Mouse (Mus musculus): Measurements from ENCODE around the gene Fam126a. TPM values are rescaled to one million over a fixed set of nuclear protein-coding genes. Genes with fewer than 3 reads are reported as not detected.

Gene Fam126a
- polyA plus RNA-seq, 1 experiment from 2014 or later: 49.9 TPM

DNA sequence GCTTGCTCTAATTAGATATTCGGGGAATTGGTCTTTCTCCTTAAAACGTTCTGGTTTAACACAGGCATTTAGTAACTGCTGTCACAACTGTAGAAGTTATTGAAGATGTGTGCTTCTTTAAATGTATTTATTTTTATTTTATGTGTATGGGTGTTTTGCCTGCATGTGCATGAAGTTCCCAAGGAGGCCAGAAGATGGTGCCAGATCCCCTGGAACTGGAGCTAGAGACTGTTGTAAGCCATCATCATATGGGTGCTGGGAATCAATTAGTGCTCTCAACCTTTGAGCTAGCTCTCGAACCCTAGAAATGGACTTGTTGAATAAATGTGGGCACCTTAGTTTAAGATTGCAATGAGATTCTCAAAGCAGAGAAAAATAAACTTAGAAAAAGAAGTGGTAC is 27.1 kb upstream of the Fam126a start:
- 78% methylated on average over 3 of the region's 3 CpGs for WGBS

DNA sequence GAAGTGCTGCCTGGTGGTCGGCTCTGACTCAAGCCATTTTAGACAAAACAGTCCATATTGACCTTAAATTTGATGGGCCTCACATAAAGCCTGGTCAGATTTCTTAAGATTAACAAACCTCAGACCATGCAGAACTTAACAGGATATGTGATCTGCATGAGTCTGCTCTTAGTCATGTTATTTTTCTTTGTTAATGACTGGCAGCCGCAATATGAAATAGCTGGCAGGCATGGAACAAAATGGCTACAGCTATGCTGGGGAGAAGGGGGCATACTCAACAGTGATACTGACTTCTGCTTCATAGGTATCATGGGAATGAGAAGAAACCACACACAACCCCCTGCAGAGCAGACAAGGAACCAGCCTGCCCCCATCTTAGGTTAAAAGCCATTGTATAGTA is 26.4 kb upstream of the Fam126a start:
- Histone ChIP-seq H3K9ac (replicated peaks; ENCODE audit: low read depth, low read length) (no peak overlapping the region), H3K4me3 (replicated peaks; ENCODE audit: low read length) (no peak overlapping the region), H3K27ac (ENCODE audit: low read length) (no peak overlapping the region), H3K4me2 (ENCODE audit: low read length) (no peak overlapping the region), H3K9me3 (ENCODE audit: control insufficient read depth, low read length) (no peaks in the 10 kb centered on the region), H3K27me3 (replicated peaks; ENCODE audit: control insufficient read depth, insufficient read depth, low read length) (no peaks in the 10 kb centered on the region), H3K4me1 (replicated peaks; ENCODE audit: control insufficient read depth, insufficient read depth, low read length) (peaks cover 5% of the 10 kb centered on the region), H3K36me3 (ENCODE audit: control insufficient read depth, insufficient read depth) (no peaks in the 10 kb centered on the region)
- 98% methylated on average over 2 of the region's 2 CpGs for WGBS
- ATAC-seq: no peak

More for the DNA sequence above, 27.1 kb upstream of the Fam126a start:
- Histone ChIP-seq H3K9ac (replicated peaks; ENCODE audit: low read depth, low read length) (no peak overlapping the region), H3K4me2 (ENCODE audit: low read length) (no peak overlapping the region), H3K4me3 (replicated peaks; ENCODE audit: low read length) (no peak overlapping the region), H3K4me1 (replicated peaks; ENCODE audit: control insufficient read depth, insufficient read depth, low read length) (peaks cover 5% of the 10 kb centered on the region), H3K9me3 (ENCODE audit: control insufficient read depth, low read length) (no peaks in the 10 kb centered on the region), H3K27me3 (replicated peaks; ENCODE audit: control insufficient read depth, insufficient read depth, low read length) (no peaks in the 10 kb centered on the region), H3K27ac (ENCODE audit: low read length) (no peak overlapping the region), H3K36me3 (ENCODE audit: control insufficient read depth, insufficient read depth) (no peaks in the 10 kb centered on the region)
- ATAC-seq: no peak

DNA sequence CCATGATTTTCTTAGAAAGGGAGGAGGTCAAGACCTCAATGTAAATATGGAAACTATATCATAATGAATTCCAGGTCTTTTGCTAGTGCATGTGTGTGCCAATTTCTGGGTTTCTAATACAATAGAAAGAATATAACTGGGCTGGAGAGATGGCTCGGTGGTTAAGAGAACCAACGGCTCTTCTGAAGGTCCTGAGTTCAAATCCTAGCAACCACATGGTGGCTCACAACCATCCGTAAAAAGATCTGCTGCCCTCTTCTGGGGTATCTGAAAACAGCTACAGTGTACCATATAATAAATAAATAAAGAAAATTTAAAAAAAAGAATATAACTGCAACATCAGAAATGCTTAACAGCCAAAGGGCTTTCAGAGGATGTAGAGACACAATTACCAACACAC is 23.9 kb upstream of the Fam126a start:
- ATAC-seq: no peak
- no peaks in the 10 kb centered on the region for H3K9me3 ChIP-seq (ENCODE audit: control insufficient read depth, low read length)
- H3K27me3 ChIP-seq (replicated peaks; ENCODE audit: control insufficient read depth, insufficient read depth, low read length): no peaks in the 10 kb centered on the region
- no peak overlapping the region for H3K4me2 ChIP-seq (ENCODE audit: low read length)
- peaks cover 5% of the 10 kb centered on the region for H3K4me1 ChIP-seq (replicated peaks; ENCODE audit: control insufficient read depth, insufficient read depth, low read length)
- no peaks in the 10 kb centered on the region for H3K36me3 ChIP-seq (ENCODE audit: control insufficient read depth, insufficient read depth)
- no peak overlapping the region for H3K27ac ChIP-seq (ENCODE audit: low read length)
- H3K4me3 ChIP-seq (replicated peaks; ENCODE audit: low read length): no peak overlapping the region
- 92% methylated on average over 3 of the region's 3 CpGs for WGBS
- no peak overlapping the region for H3K9ac ChIP-seq (replicated peaks; ENCODE audit: low read depth, low read length)

DNA sequence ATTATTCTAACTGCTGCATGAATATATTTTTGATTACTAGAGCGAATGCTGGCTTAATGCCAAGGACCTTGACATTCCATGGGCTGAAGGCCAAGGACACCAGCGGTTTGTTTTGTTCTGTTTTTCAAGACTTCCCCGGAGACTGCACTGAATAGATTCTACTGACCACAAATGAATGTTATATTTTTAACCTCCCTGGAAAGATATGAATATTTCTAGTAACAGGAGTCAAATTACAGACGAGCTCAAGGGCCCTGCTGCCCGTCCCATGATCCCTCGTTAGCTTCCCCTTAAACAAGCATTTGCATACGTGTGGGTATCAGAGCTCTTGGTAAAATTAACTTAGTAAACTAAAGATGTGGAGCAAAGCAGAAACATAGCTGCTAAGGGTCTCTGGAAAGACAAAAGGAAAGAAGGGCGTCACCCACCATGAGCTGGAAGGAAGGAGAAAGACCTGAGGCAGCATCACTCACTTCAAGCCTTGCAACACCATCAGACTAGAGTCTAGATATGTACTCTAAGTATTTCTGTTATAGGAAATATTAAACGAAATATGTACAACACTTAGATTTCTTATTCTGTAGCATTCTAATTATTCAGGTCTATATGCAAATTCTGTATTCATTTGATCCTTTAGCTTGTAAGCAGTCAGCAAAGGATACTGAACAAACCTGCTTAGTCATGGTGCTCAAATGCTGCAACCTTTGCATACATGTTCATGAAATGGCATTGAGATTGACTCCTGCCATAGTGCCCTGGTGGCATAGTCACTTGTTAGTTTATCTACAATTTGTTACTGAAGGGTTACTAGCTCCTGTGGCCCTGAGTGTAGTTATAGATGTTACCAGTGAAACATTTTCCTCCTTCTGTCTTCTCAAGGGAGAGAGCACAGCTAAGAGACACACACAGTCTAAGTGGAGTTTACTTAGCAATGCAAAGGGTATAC is 23.0 kb upstream of the Fam126a start:
- H3K27ac ChIP-seq (ENCODE audit: low read length): no peak overlapping the region
- peaks cover 5% of the 10 kb centered on the region for H3K4me1 ChIP-seq (replicated peaks; ENCODE audit: control insufficient read depth, insufficient read depth, low read length)
- no peaks in the 10 kb centered on the region for H3K9me3 ChIP-seq (ENCODE audit: control insufficient read depth, low read length)
- no peaks in the 10 kb centered on the region for H3K36me3 ChIP-seq (ENCODE audit: control insufficient read depth, insufficient read depth)
- no peak for ATAC-seq
- H3K9ac ChIP-seq (replicated peaks; ENCODE audit: low read depth, low read length): no peak overlapping the region
- no peak overlapping the region for H3K4me2 ChIP-seq (ENCODE audit: low read length)
- H3K27me3 ChIP-seq (replicated peaks; ENCODE audit: control insufficient read depth, insufficient read depth, low read length): no peaks in the 10 kb centered on the region
- 25% methylated on average over 9 of the region's 9 CpGs for WGBS
- H3K4me3 ChIP-seq (replicated peaks; ENCODE audit: low read length): no peak overlapping the region

DNA sequence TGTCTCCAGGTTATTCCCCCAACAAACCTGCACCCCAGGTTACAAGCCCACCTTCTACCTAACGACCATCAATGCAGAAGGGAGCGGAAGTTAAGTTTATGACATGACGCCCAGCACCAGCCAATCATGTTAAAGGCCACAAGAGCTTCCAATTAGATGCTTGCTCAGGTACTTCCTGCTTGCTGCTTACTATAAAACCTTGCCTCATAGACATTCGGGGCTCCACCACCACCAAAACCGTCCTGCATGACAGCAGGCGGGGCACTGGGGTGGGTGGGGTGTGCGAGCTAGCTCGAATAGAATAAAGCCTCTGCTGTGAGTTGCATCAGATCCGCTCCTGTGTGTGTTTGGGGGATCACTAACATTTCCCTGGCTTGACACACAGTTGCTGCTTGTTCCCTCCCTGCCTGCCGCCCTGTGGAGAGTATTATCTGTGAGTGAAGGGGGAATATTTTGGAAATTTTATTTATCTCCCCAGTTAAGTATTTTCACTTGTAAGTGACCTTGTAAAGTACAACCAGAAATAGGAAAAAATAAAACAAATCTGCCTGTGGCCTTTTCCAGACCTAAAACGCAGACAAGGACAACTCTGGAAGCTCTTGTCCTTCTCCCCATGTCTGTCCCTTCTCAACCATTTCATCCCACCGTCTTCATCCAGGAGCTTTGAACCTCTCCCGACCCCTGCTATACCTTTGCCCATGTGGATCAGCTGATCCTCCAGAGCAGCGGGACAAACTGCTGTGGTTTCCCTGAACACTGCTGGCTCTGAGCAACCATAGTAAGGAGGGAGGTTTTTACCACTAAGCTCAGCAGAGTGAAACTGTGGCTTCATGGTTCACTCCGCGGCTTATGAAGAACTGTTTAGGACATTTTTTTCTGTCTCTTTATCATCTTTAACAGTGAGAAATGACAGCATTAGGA is 21.5 kb upstream of the Fam126a start:
- Histone ChIP-seq H3K4me1 (replicated peaks; ENCODE audit: control insufficient read depth, insufficient read depth, low read length) (peaks cover 9% of the 10 kb centered on the region), H3K4me2 (ENCODE audit: low read length) (no peak overlapping the region), H3K27ac (ENCODE audit: low read length) (no peak overlapping the region), H3K27me3 (replicated peaks; ENCODE audit: control insufficient read depth, insufficient read depth, low read length) (no peaks in the 10 kb centered on the region), H3K9me3 (ENCODE audit: control insufficient read depth, low read length) (no peaks in the 10 kb centered on the region), H3K9ac (replicated peaks; ENCODE audit: low read depth, low read length) (no peak overlapping the region), H3K36me3 (ENCODE audit: control insufficient read depth, insufficient read depth) (no peaks in the 10 kb centered on the region), H3K4me3 (replicated peaks; ENCODE audit: low read length) (no peak overlapping the region)
- ATAC-seq: no peak
- 72% methylated on average over 16 of the region's 16 CpGs for WGBS

DNA sequence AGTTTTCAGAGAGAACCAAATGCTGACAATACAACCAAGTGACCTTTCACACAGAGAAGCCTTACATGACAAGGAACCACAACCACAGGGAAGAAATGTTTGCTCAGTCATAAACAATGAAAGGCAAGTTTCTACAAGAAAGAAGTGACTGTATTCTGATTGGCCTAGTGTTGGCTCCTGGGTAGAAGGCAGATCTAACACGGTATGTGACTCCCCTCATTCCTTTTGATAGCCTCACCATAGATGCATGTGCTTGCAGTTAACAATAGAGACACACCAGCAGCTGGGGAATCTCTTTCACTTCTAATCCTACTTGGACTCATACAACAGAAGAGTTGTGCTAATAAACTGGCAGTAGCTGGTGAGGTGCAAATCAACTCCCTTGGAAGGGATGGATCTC is 17.3 kb upstream of the Fam126a start:
- no peak overlapping the region for H3K9ac ChIP-seq (replicated peaks; ENCODE audit: low read depth, low read length)
- H3K27ac ChIP-seq (ENCODE audit: low read length): 0 out of 2 replicates have a peak overlapping the region, but pooled peaks have one; percentile 6
- 26% methylated on average over 1 of the region's 1 CpGs for WGBS
- no peak for ATAC-seq
- H3K4me3 ChIP-seq (replicated peaks; ENCODE audit: low read length): no peak overlapping the region
- peaks cover 19% of the 10 kb centered on the region for H3K4me1 ChIP-seq (replicated peaks; ENCODE audit: control insufficient read depth, insufficient read depth, low read length)
- H3K27me3 ChIP-seq (replicated peaks; ENCODE audit: control insufficient read depth, insufficient read depth, low read length): no peaks in the 10 kb centered on the region
- no peak overlapping the region for H3K4me2 ChIP-seq (ENCODE audit: low read length)
- no peaks in the 10 kb centered on the region for H3K36me3 ChIP-seq (ENCODE audit: control insufficient read depth, insufficient read depth)
- H3K9me3 ChIP-seq (ENCODE audit: control insufficient read depth, low read length): no peaks in the 10 kb centered on the region

DNA sequence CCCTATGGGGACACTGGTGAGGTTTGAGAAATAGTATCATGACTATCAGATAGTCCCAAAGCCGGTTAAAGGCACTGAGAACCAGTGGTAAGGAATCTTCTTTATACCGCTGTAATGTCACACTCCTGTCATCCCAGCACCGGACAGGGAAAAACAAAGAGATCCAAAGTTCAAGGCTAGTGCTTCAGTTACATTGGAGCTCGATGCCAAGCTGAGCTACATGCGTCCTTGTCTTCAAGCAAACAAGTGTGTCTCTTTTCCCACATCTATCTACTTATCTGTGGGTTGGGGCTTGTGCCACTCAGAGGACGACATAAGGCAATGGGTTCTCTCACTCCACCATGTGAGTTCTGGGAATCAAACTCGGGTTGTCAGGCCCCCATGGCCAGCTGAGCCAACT is 16.5 kb upstream of the Fam126a start:
- Histone ChIP-seq H3K9me3 (ENCODE audit: control insufficient read depth, low read length) (no peaks in the 10 kb centered on the region), H3K27me3 (replicated peaks; ENCODE audit: control insufficient read depth, insufficient read depth, low read length) (no peaks in the 10 kb centered on the region), H3K4me2 (ENCODE audit: low read length) (no peak overlapping the region), H3K4me3 (replicated peaks; ENCODE audit: low read length) (no peak overlapping the region), H3K36me3 (ENCODE audit: control insufficient read depth, insufficient read depth) (no peaks in the 10 kb centered on the region), H3K9ac (replicated peaks; ENCODE audit: low read depth, low read length) (no peak overlapping the region), H3K4me1 (replicated peaks; ENCODE audit: control insufficient read depth, insufficient read depth, low read length) (peaks cover 19% of the 10 kb centered on the region), H3K27ac (ENCODE audit: low read length) (peak overlapping the region; percentile 86)
- no peak for ATAC-seq
- 85% methylated on average over 7 of the region's 7 CpGs for WGBS

DNA sequence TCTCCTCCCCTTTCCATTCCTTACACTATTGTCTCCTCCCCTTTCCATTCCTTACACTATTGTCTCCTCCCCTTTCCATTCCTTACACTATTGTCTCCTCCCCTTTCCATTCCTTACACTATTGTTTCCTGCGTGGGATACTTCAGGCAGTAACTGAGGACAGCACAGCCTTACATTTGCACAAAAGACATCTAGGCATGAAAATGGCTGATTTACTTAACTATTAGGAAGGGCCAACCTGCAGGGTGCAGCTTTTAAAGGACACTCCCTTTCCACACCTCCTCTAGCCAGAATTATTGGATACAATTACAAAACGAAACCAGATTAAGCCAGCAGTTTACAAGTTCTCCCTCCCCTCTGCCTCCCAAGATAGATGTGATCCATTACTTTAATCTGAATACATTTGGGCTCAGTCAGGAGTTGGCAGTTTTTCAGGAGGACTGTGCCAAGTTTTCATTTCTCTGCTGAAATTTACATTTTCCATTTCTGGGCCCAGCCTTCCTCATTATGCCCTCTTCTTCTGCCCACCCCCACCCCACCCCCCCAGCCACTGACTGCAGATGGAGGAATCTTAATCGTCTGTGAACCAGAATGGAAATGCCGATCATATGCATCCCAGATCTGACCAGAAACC is 15.6 kb upstream of the Fam126a start:
- ATAC-seq: peak; percentile 86

DNA sequence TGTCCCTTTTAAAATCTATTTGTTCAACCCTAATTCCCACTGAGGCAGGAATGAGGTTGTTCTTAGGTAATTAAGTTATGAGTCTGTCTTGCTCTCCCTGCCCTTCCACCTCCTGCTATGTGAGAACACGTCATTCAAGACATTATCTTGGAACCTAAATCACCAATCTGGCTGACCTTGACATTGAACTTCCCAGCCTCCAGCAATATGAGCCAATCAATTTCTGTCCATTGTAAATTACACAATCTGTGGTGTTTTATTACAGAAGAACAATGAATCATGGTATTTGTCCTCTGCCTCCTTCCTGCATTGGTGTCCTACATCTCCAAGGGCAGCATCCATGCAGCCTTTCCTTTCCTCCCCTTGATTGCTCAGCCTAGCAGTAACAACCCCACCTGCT is 13.9 kb upstream of the Fam126a start:
- Histone ChIP-seq H3K27ac (ENCODE audit: low read length) (no peak overlapping the region), H3K9ac (replicated peaks; ENCODE audit: low read depth, low read length) (no peak overlapping the region), H3K4me3 (replicated peaks; ENCODE audit: low read length) (no peak overlapping the region), H3K27me3 (replicated peaks; ENCODE audit: control insufficient read depth, insufficient read depth, low read length) (no peaks in the 10 kb centered on the region), H3K9me3 (ENCODE audit: control insufficient read depth, low read length) (no peaks in the 10 kb centered on the region), H3K36me3 (ENCODE audit: control insufficient read depth, insufficient read depth) (no peaks in the 10 kb centered on the region), H3K4me1 (replicated peaks; ENCODE audit: control insufficient read depth, insufficient read depth, low read length) (peaks cover 19% of the 10 kb centered on the region), H3K4me2 (ENCODE audit: low read length) (no peak overlapping the region)
- no peak for ATAC-seq
- WGBS: 63% methylated on average over 1 of the region's 1 CpGs

More for the DNA sequence above, 15.6 kb upstream of the Fam126a start:
- H3K36me3 ChIP-seq (ENCODE audit: control insufficient read depth, insufficient read depth): no peaks in the 10 kb centered on the region
- 0 out of 2 replicates have a peak overlapping the region, but pooled peaks have one; percentile 6 for H3K4me3 ChIP-seq (replicated peaks; ENCODE audit: low read length)
- WGBS: 17% methylated on average over 4 of the region's 4 CpGs
- H3K4me1 ChIP-seq (replicated peaks; ENCODE audit: control insufficient read depth, insufficient read depth, low read length): peaks cover 19% of the 10 kb centered on the region
- H3K9ac ChIP-seq (replicated peaks; ENCODE audit: low read depth, low read length): no peak overlapping the region
- no peaks in the 10 kb centered on the region for H3K9me3 ChIP-seq (ENCODE audit: control insufficient read depth, low read length)
- H3K27ac ChIP-seq (ENCODE audit: low read length): peak overlapping the region; percentile 86
- H3K27me3 ChIP-seq (replicated peaks; ENCODE audit: control insufficient read depth, insufficient read depth, low read length): no peaks in the 10 kb centered on the region
- peak overlapping the region; percentile 29; the same call in 1 of the 2 replicates for H3K4me2 ChIP-seq (ENCODE audit: low read length)
